ENCODE assay signal across 14 mouse cellular contexts in the genomic region with DNA sequence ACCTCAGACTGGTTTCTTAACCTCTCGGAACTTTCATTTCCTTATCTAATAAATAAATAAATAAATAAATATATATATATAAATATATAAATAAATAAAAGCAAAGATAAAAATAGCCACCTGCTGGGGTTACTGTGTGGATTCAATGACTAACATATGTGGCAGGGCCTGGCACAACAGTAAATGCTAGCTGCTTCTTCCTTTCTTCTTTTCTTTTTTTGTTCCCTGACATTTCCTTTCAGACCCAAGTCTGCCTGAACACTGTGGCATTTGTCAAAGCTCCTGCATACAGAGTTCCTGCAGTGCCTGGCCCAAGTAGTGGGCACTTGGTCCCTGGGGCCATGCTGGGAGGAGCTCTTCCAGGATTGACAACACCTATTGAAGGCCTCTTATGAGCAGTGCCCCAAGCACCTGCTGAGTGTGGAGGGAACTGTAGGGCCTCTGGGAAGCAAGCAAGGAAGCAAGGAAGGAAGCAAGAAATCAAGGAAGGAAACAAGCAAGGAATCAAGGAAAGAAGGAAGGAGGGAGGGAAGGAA.
A peak's percentile ranks its signal among the peaks of the same experiment; 100 is the strongest.
DNase-seq lines count a peak whose midpoint lies in the region; ATAC-seq lines count a peak whose summit lies in the region.
"Had no signal": no experiment of that assay in that cellular context is flagged by ENCODE, and none has a peak within 500 bp of the region (broad histone marks: within the 10 kb centered on the region; RNA-seq: fewer than 3 reads in every experiment).

No protein-coding gene starts in this region.

- no peaks in the 10 kb centered on the region for H3K9me3 ChIP-seq in forebrain, embryonic 14.5 days (replicated peaks; ENCODE audit: control insufficient read depth, low read length)
- H3K9me3 ChIP-seq in hindbrain, embryonic 16.5 days (ENCODE audit: control insufficient read depth, low read length): no peaks in the 10 kb centered on the region
- no peaks in the 10 kb centered on the region for H3K9me3 ChIP-seq in neural tube, embryonic 12.5 days
- H3K9me3 ChIP-seq: liver, embryonic 15.5 days had no signal

- ATAC-seq in frontal cortex, adult (ENCODE audit: low TSS enrichment): peak; percentile 24; the same call in 1 of the 2 replicates
- ATAC-seq in forebrain, embryonic 14.5 days: peak; percentile 74
- ATAC-seq in hindbrain, embryonic 16.5 days: peak; percentile 62
- ATAC-seq in neural tube, embryonic 12.5 days (ENCODE audit: low FRiP score, low read depth): no peak
- ATAC-seq: inflammation-experienced regulatory T-cells, adult 6 months had no signal

- peaks cover 14% of the 10 kb centered on the region for H3K4me1 ChIP-seq in forebrain, embryonic 14.5 days (ENCODE audit: control insufficient read depth, insufficient read depth, low read length)
- H3K4me1 ChIP-seq in hindbrain, embryonic 16.5 days (ENCODE audit: control insufficient read depth, insufficient read depth, low read depth, low read length): peaks cover 4% of the 10 kb centered on the region; the same call in 1 of the 2 replicates
- peaks cover 14% of the 10 kb centered on the region for H3K4me1 ChIP-seq in neural tube, embryonic 12.5 days
- H3K4me1 ChIP-seq: liver, embryonic 15.5 days had no signal

- no peaks in the 10 kb centered on the region for H3K27me3 ChIP-seq in forebrain, embryonic 14.5 days (replicated peaks; ENCODE audit: control insufficient read depth, insufficient read depth, low read length)
- no peaks in the 10 kb centered on the region for H3K27me3 ChIP-seq in hindbrain, embryonic 16.5 days (replicated peaks; ENCODE audit: control insufficient read depth, insufficient read depth, low read length)
- no peaks in the 10 kb centered on the region for H3K27me3 ChIP-seq in neural tube, embryonic 12.5 days (replicated peaks)
- H3K27me3 ChIP-seq: CH12.LX; liver, embryonic 15.5 days had no signal

- H3K27ac ChIP-seq in forebrain, embryonic 14.5 days (ENCODE audit: low read depth, low read length): peak overlapping the region; percentile 53; the same call in 1 of the 2 replicates
- no peak overlapping the region for H3K27ac ChIP-seq in hindbrain, embryonic 16.5 days (ENCODE audit: low read depth, low read length)
- H3K27ac ChIP-seq in neural tube, embryonic 12.5 days: peak overlapping the region; percentile 53; the same call in 1 of the 2 replicates
- H3K27ac ChIP-seq: liver, embryonic 15.5 days had no signal

- no peak overlapping the region for H3K4me3 ChIP-seq in forebrain, embryonic 14.5 days (ENCODE audit: low read depth, low read length)
- no peak overlapping the region for H3K4me3 ChIP-seq in hindbrain, embryonic 16.5 days (ENCODE audit: low read length)
- H3K4me3 ChIP-seq in neural tube, embryonic 12.5 days: no peak overlapping the region
- H3K4me3 ChIP-seq: liver, embryonic 15.5 days had no signal

- no peak overlapping the region for H3K4me2 ChIP-seq in forebrain, embryonic 14.5 days (ENCODE audit: low read length)
- no peak overlapping the region for H3K4me2 ChIP-seq in hindbrain, embryonic 16.5 days (ENCODE audit: low read length)
- no peak overlapping the region for H3K4me2 ChIP-seq in neural tube, embryonic 12.5 days (replicated peaks)
- H3K4me2 ChIP-seq: liver, embryonic 15.5 days had no signal

- 50% methylated on average over 1 of the region's 1 CpGs for WGBS in forebrain, embryonic 14.5 days
- 28% methylated on average over 1 of the region's 1 CpGs for WGBS in hindbrain, embryonic 16.5 days
- 33% methylated on average over 1 of the region's 1 CpGs for WGBS in neural tube, embryonic 12.5 days

- no peaks in the 10 kb centered on the region for H3K36me3 ChIP-seq in forebrain, embryonic 14.5 days (ENCODE audit: control insufficient read depth, insufficient read depth, low read length)
- H3K36me3 ChIP-seq in hindbrain, embryonic 16.5 days (ENCODE audit: control insufficient read depth, insufficient read depth, low read length): no peaks in the 10 kb centered on the region
- H3K36me3 ChIP-seq in neural tube, embryonic 12.5 days: no peaks in the 10 kb centered on the region
- H3K36me3 ChIP-seq: liver, embryonic 15.5 days had no signal

- DNase-seq in frontal cortex, postnatal 14 days (ENCODE audit: low spot score in 2 of 2): no peak
- peak; percentile 47 for DNase-seq in forebrain, embryonic 14.5 days (ENCODE audit: low spot score)
- no peak for DNase-seq in thymus, postnatal 14 days
- no peak for DNase-seq in gastrocnemius, adult 8-10 months (ENCODE audit: low spot score in 2 of 2)
- no peak for DNase-seq in cerebellum, adult 11-12 months
- DNase-seq: cerebellum, adult 9-11 months; kidney, postnatal 10 days; thymus, adult 2 months had no signal

- H3K9ac ChIP-seq in forebrain, embryonic 14.5 days (ENCODE audit: low read length): no peak overlapping the region; the same call in 1 of the 2 replicates
- H3K9ac ChIP-seq in hindbrain, embryonic 16.5 days (ENCODE audit: low read depth, low read length): no peak overlapping the region
- H3K9ac ChIP-seq in neural tube, embryonic 12.5 days: no peak overlapping the region
- H3K9ac ChIP-seq: liver, embryonic 15.5 days had no signal
